Mouse (Mus musculus): Measurements from ENCODE around the gene Fam135a.

- no peak for TF ChIP-seq CTCF (IDR thresholded peaks at IDR 0.05; ENCODE audit: extremely low read depth, insufficient read depth, insufficient read length, insufficient replicate concordance)
- TF ChIP-seq POLR2A (IDR thresholded peaks at IDR 0.05; ENCODE audit: low read depth, low read length): no peak
Observed at GRCm38 (mm10) chr1:24127866-24128265, 27.7 kb upstream of the Fam135a start.

Data from spleen, adult 2 months (tissue).